Mouse (Mus musculus) adrenal gland, postnatal 14 days (tissue): ENCODE measurements around the gene Ing1. TPM values are rescaled to one million over a fixed set of nuclear protein-coding genes. Genes with fewer than 3 reads are reported as not detected.
A peak's percentile ranks its signal among the peaks of the same experiment; 100 is the strongest.

Experiments used
- DNase-seq: peaks from one replicate; pipeline ENCODE4 v3.0.0; 2021; ENCODE audit warnings: mixed read lengths
- total RNA-seq: library from RNA; stranded (reverse); gene quantifications from 2 replicates; pipeline ENCODE4 v1.2.3, GENCODE M21; 2021

Ing1 gene
- total RNA-seq, 1 experiment from 2014 or later, result 45.4 TPM

DNA sequence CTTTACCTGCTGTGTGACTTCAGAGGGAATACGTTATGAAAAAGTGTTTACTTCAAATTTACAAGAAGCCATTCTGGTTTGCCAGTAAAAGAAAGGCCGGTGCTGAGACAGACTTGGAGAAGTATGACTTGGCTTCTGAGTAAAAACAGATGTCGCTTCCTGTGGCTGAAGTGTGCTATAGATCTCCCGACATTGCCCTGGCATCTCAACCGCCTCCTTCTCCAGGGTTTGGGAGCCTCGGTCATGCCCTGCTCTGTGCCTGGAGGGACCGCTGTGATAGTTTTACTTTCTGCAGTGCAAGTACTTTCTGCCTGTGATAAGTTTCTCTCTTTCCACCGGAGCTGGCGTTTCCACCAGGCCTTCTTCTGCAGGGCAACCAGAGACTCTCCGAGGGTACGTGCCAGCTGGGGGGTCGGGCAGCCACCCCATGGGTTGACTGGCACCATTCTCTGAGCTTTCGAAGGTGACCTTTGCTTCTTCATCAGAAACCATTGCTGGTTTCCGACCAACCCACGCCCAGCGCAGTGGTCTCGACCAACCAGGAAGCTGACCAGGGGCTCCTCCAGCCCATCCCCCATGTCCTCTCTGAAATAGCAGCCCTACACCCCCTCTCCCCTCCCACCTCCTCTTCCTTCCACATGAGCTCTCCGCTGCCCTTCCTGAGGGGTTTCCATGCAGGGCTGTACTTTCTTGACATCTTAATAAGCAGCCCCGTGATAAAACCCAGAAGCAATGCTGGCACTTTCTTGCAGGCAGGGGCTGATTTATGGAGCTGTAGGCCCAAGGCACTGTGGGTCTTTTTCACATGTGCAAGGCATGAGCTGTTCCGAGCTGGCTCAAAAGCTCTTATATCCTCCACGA is 30.4 kb downstream of the Ing1 start:
- no peak for DNase-seq

DNA sequence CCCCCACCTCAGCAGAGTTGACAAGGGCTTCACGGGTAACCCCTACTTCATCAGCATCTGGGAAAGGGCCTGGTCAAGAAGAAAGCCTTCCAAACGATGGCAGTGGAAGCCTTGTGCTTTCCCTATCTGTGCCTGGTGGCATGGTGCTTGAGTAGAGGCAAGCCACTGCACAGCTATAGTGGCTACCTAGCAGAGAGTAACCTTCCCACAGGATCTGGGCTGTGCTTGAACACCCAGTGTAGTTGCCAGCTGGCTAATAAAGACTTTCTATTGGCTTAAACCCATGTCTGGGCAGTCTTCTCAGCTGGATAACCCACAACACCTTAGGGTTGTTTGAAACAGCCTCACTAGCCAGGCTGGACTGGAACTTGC is 31.0 kb downstream of the Ing1 start:
- DNase-seq, result no peak

DNA sequence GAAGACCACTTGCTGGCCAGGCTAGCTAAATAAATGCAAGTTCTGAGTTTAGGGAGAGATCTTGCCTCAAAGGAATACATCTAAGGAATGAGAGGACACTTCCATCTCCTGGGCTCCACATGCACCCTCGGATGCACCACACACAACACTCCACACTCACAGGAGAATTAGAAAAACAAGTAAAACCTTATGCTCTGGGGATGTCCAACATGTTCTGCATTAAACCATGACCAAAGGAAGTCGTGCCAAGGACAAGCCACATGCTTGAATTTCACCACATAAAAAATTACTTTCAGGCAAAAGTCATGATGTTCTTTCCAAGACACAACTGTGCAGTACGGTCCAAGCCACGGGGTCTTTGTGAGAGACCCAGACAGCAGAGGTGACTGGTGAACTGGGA is 36.5 kb downstream of the Ing1 start:
- no peak for DNase-seq

DNA sequence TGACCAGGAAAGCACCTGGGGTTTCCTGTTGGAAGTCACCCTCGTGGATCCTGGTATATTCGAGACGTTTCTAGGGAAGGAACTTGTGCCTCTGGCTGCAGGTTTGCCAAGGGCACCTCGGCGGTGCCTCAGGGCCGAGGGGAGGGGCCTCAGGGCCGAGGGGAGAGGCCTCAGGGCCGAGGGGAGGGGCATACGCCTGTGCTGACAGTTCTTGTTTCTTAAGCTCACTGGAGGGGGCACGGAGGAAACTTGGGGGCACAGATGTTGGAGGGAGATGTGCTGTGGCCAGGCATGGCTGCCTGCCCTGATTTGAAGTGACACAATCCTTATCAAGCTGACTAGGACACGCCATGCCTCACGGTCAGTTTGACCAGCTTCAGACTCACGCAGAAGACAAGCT is 36.9 kb downstream of the Ing1 start:
- peak; percentile 73 for DNase-seq

DNA sequence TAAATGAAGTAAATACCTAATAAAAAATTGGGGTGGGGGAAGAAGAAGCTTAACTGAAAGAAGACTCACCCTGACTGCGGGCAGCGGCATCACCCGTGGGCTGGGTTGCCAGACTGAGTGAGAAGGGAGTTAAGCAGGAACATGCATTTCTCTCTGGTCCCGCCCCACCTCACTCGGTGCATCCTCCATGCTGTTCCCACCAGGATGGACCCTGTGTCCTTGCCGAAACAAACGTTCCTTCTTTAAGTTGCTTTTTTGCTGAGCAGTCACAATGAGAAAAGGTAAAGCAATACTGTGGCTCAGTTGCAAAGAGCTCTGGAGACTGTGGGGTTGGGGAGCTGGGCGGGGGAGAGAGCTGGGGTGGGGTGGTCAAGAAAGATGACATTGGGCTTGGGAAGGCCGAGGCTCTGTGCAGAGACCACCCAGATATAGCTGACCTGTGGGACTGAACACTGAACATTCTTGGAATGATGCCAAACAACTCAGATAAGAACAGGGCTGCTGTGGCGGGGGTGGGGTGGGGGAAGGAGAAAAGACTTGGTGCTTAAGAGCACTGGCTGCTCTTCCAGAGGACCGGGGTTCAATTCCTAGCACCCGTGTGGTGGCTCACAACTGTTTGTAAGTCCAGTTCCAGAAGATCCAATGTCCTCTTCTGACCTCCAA is 38.0 kb downstream of the Ing1 start:
- DNase-seq, result no peak

DNA sequence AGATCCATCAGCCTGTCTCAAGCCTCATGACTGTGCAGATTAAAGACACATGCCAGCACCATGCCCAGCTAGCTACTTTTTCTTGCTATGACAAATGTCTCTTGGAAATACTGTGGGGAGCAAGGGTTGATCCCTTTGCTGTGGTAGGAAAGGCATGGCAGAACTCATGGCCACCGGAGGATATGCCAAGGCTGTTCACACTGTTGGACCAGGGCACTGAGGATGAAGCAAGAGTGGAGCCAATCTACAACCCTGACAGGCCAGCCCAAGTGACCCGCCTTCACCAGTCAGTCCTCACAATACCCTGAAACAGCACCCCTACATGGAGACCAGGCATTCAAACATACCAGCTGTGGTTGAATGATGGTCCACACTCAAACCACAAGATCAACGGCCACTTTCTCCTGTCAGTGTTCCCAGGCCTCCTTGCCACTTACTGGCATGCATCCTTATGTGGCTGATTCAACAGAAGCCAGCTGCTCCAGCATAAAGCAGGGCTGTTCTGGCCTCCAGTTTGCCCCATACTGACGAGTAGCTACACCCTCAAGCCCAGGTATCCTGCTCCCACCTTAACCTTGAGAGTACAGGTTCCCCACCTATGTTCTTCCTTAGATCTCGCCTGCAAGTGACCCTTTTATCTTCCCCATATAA is 45.1 kb downstream of the Ing1 start:
- DNase-seq, result peak; percentile 51

DNA sequence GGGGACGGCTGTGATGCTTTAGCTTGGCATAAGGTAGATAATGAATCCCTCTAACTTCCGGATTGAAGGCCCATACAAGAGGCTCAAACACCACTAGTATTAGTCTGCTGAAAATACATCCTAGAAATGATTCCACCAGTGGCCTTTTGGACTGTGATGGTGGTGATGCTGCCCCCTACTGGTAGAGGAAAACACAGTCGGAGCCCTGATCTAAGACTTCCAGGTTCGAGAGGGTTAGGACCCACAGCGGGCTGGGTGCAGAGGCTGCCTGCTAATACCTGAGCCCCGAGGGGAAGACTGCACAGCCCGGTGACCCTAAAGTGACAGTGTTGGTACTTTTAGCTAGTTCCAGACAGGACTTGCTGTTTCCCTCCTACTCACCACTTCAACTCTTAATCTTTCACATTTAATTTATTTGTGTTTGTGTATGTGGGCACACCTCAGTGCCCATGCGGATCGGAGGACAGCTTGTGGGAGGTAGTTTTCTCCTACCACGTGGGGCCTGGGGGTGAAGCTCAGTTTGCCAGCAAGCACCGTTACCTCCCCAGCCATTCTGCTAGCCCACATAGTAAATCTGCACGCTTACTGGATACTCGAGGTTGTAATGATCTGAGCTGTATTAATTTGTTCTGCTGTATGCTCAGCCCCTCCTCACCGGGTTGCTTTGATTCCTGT is 46.8 kb downstream of the Ing1 start:
- peak; percentile 82 for DNase-seq

DNA sequence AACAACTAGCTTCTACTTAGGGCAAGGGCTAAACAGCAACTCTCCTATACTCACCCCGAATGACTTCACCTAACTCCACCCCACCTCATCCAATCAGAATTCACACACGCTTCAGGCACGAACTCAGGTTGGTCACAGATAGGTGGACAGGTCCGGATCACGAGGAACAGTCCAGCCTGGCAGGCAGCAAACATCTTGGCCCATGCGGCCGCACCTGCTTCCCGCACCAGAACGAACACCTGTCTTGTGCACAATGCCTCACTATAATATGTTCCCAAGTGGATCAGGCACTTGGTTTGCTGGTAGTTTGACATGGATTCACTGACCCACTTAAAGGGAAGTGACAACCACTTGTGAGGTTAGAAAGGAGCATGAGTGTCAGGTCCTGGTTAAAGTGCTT is 53.5 kb downstream of the Ing1 start:
- DNase-seq, result no peak

Other genes with a start within 250 kb of the Ing1 start
- gene Col4a2, start 242.8 kb upstream of the Ing1 start, total RNA-seq, result 341 and 356 TPM in 2 replicates
- gene Col4a1, start 242.7 kb upstream of the Ing1 start, total RNA-seq, result 574 and 650 TPM in 2 replicates
- 6.3 and 6.9 TPM in 2 replicates for gene Rab20, start 76.9 kb upstream of the Ing1 start, total RNA-seq
- 61.8 and 67.6 TPM in 2 replicates for gene Naxd, start 58.1 kb upstream of the Ing1 start, total RNA-seq
- 33.1 and 37.4 TPM in 2 replicates for gene Cars2, start 4.8 kb upstream of the Ing1 start, total RNA-seq
- gene Ankrd10, start 80.2 kb downstream of the Ing1 start, total RNA-seq, result 57.2 and 61.8 TPM in 2 replicates
- gene 1700016D06Rik, start 145.5 kb downstream of the Ing1 start, total RNA-seq, result not detected in 2 replicates
- 54.4 and 64.5 TPM in 2 replicates for gene Arhgef7, start 172.2 kb downstream of the Ing1 start, total RNA-seq